Mouse (Mus musculus): ENCODE measurements around the gene Amfr.

GRCm38 (mm10) chr8:94033601-94034000 lies 21.0 kb upstream of the Amfr start:
- TF ChIP-seq EP300 (IDR thresholded peaks at IDR 0.05; ENCODE audit: low read depth in 1 of 2, low read length in 2 of 2) = no peak
- TF ChIP-seq CTCF (IDR thresholded peaks at IDR 0.05 in 2 of 3, conservative IDR thresholded peaks at IDR 0.05 in 1 of 3; ENCODE audit: control insufficient read depth in 1 of 3, insufficient read depth in 1 of 3, low read depth in 2 of 3, low read length in 3 of 3, poor library complexity in 1 of 3, severe bottlenecking in 1 of 3) = no peak
- TF ChIP-seq NRF1 (IDR thresholded peaks at IDR 0.05; ENCODE audit: insufficient read depth, low read depth, low read length, poor library complexity, severe bottlenecking) = no peak
- TF ChIP-seq NELFE (IDR thresholded peaks at IDR 0.05; ENCODE audit: low read depth, low read length) = no peak

Measured in MEL (cell line).